Mouse (Mus musculus): ENCODE measurements around the gene Cbx4.

Gene Cbx4

DNA sequence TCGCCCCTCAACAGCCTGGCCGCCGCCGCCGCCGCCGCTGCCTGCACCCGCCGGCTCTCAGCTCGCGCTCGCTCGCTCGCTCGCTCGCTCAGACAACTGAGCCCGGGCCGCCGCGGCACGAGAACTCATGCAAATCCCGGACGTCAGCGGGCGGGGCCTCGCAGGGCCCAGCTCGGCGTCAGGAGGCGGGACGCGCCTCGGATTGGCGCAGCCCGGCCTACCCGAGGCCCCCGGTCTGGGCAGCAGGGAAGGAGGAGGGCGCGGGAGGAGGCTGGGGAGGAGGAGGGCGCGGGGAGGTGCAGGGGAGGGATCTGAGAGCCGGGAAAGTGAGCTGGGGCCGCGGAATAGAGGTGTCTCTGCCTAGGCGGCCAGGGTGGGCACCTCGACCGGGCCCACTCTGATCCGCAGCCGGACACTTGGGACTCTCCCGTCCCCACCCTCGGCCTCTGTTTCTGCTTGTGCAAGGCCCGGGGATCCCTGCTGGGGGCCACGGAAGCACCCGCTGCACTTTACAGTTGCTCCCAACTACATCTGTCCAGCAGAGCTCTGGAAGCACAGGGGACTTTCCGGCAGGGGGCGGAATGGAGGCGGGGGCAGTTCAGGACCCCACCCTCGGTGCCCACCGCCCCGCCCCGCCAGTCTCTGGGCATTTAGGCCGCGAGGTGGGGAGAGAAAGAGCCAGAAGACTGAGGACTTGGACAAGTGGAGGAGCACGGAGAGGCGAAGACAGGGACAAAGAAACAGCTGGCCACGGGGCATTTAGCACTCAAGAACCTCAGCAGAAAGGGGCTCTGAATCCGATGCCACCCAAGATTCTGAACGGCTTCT is at the start of gene Cbx4:
Gene Cbx4, minus strand, starts transcription at position 78 of the 828 bp plus-strand sequence.
- peak; percentile 93 to 94 for DNase-seq

DNA sequence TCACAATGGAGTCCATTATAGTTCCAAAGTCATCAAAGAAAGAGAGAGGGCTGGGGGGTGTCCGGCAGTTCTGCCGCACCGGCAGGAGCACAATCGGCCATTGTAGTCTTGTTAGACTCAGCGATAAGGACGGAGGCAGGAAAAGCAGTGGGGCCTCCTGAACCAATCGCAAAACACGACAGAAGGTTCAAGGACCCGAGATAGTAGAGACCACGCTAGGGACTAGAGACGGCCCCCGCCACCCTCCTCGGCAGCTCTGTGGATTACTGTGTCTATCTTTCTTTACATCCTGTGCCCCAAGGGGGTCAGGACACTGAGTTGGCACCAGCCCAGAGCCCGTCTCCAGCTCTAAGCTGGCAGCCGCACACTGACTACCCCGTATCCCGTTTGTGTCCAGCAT is 48.6 kb upstream of the Cbx4 start:
- DNase-seq, result peak in 1 of 2 experiments; percentile 69

DNA sequence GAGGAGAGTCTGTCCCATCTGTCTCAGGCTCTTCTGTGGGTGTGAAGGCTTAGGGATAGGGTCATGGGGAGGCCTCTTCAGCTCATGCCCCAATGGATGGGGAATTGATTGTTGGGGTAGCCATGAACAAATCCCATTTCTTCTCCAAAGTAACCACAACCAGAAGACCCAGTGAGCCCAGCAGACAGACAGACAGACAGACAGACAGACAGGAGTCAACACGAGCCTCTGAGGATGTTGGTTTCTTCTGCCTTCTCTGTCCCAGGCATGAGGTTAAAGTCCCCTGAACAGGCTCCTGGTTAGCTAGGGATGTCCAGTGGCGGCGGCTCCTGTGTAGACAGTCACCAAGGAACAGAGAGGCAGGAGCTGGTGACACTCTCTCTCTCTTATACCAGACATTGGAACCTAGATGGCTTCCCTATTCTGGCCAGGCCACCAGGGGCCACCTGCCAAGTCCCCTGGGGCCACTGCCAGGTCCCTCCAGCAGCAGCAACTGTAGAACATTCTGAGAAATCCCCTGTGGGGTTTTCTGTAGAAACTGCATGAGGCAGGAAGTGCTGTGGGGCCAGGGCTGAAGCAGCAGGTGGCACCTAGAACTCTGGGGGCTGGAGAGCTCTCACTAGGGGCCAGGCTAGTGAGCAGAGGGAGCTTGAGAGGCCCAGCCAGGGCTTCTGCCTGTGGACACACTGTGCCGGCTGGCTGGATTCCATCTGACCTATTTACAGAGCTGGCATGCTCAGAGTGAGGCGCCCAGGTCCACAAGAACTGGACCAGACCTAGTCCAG is 47.6 kb upstream of the Cbx4 start:
- DNase-seq, result peak; percentile 91 to 92

DNA sequence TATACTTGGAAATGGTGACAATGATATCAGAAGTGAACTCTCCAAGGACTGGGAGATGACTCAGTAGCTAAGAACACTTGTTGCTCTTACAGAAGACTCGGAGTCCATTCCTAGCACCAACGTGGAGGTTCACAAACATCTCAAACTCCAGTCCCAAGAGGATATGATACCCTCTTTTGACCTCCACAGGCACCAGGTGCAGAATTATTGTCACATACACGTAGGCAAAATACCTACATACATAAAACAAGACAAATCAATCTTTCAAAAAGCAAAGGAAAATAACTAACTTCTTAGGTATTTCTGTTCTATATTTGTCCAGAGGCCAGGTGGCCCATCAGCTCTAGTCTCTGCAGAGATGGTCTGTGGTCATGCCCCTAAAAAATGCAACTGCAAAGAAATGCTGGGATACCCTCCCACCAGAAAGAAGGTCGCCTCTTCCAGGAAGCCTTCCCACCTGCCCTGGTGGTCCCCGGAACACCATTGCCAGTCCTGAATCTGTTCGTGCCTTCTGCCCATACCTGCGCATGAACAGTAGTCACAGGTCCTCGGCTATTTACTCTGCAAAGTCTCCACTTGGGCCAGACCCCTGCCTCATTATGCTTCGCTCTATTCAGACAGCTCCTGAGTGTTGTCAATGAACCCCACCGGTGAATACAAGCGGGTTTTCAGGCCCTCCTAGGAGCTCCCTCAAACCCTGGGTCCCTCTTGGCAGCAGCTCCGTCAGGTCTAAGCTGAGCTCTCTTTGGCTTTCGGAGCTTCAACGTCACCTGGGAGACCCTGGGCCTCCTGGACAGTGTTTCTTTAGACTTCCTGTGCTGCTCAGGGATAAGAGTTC is 46.4 kb upstream of the Cbx4 start:
- no peak for DNase-seq

DNA sequence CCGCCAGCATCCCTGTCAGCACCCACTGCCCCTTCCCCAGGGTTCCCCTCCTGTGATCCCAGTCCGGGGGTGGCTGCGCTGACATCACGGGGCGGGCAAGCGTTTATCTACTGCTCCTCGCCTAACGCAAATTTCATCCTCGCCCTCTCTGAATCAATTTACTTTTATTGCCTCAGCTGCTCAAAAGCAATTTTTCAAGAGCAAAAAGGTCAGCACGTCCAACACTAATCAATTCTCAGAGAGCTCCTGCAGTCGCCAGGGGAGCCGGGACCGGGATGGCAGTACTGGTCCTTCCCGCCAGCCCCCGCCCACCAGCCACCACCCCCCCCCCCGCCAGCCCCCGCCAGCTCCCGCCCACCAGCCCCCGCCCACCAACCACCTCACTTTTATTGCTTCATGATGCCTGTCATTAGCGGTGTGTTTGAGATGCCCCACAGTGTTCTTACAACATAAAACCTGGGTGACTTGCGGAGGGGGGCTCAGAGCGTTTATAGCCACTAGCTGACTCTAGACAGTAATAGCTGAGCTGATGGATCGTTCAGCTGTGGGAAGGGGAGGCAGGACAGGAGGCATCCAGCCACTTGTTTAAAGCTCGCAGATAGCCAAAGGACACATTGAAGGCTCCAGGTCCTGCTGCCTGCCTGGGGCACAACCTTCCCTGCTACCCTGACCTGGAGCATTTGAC is 44.2 kb upstream of the Cbx4 start:
- DNase-seq, result no peak

DNA sequence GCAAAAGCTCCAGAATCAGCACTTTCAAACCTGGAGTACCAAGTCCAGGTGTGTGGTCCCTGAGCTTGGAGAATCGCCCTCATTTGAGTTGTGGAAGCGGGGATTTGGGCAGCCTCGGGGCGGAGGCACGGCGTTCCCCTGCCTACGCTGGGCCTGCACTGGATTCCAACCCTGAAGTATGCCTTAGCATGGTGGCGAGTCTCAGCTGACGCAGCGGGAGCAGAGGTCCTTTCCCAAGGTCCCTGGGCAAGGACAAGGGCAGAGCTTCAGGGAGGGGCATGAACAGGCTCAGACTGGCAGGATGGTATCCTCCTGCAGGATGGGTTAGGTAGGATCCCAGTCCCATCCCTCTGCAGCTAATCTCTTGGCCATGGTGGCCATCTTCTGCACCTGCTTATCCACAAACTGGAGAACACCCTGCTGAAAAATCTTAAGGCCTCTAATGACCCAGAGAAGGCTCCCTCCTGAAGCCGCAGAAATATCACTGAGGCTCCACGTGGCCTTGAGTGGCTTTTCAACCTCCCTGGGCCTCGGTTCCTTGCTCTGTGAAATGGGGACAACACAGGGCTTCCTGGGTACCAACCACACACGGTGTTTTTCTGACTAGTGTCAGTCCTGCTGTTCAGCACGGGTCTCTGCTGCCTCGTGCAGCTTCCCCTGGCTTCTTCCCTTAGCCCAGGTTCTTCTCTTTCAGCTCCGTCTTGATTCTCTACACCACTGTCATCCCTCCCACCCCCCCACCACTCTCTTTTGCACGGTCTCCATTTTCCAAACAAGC is 43.4 kb upstream of the Cbx4 start:
- DNase-seq, result no peak

DNA sequence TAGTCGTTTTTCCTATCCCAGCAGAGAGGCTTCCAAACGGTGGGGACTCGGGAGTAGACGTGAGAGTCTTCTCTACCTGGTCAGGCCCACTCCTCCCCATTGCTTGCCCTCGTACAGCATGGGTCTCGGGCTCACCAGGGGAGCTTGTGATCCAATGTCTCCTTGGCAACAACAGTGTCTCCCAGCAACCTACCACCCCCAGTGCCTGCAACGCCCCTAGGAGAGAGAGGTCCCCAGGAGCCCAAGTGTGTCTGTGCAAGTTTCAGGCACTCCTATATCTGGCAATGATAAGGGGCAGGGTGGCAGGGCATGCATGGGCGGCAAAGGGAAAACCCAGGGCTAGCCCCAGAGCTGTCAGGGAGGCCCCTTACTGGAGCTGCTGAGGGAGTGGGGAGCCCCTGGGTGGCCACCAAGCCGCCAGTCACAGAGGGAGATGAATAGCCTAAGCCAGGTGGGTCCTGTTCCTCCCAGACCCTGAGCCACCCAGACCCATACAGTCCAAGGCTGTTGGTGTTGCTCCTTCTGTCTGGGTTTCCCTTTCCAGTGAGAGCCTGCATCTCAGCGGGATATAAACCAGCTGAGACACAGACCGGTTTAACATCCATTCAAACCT is 42.8 kb upstream of the Cbx4 start:
- DNase-seq, result no peak

DNA sequence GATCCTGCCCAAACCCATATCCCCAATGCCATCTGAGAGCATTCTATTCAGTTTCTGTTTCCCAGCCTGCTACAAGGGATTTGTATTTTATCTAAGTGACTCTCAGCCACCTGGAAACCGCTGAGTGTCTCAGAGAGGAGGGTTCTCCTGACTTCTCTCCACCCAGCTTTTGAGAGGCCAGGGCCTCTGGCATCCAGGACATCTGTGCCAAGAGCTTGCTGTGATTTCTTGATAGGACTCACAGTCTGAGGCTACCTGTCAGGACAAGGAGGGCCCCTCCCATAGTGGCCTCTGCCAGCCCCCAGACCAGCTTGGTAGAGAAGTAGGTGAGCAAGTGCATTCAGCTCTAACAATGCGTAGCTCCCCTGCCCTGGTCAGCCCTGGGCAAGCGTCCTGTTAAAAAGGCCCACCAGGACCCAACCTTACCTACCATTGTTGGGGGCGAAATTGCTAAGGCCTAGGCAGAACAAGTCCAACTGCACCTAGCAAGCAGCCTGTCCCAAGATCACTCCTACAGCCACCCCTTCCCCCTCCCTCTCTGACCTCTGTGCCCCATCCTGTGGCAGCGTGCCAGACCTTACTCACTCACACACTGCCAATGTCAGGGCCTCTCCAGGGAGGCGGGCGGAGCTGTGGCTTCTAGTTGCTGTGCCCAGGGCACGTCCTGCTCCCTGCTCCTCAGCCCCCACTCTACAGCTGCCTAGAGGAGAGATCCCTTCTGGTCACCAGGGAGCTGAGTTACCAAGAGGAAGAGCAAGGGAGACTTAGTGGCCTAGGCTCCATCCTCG is 41.9 kb upstream of the Cbx4 start:
- no peak for DNase-seq

DNA sequence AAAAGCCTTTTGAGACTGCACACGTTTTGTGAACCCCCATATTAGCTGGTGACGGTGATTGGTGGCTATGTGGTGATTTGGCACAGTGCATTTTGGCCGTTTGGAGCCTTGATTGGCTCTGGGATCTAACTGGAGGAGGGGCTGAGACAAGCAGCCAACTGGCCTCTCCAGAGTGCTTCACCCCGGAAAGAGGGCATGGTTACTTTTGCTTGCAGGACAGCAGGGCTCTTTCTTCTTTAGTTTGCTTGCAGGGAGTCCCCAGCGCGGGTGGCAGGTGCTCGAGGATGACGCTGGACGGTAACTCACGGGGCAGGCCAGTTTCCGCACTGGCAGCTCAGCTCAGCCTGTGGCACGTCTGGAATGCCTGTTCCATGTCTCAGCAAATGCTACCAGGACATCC is 41.1 kb upstream of the Cbx4 start:
- peak in 1 of 2 experiments; percentile 22 for DNase-seq

DNA sequence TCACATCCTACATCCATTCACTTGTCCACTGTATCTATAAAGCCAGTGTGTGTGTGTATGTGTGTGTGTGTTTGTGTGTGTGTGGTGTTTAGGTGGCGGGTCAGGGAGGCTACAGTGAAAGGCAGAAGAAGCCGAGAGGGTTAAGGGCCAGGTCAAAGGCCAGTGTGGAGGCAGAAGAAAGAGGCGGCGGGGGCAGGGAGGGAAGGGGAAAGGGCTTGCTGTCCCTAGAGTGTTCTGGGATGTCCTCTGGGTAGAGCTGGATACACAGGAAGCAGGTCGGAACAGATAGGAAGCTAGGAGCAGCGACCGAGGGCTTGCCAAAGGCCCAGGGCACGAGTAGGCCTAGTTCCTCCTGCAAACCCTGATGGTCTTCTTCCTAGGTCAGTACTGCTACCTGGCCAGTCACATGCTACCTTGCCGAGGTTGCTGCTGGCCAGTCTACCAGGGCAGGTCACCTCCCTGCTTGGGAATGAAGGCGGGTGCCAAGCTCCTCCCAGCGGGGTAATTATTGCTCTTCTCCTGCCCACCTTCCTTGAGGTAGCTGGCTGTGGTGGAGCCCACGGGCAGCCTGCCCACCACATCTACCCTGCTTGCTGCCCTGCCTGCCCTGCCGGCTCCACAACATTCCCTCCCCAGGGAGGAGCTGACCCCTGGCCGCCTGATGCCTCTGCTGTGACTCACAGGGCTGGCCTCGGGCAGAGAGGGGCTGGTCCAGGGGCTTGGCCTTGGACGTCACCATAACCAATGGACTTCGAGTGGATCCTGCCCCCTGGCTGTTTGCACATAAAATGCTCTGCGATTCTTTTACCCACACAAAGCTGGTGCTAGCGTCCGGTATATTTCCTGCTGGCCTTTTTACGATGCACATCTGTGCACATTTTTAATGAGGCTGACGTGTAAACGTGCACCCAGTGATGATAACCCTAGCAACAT is 40.2 kb upstream of the Cbx4 start:
- peak; percentile 56 to 73 for DNase-seq

DNA sequence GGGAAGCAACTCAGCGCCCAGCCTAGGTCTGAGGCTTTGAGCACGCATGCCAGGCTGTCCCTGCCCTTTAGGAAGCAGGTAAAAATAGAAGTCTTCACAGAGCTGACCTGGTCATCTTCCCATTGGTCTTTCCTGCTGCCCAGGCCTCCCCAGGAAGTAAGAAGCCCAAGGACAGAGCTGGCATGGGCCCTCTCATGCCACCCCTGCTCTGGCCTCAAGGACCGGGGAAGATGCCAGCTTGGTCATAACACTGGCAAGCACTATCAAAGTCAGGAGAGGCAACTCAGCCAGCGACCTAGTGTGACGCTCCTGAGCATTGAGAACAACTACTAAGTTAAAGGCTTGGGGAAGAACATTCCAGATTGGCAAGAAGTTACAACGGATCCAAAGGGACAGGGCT is 38.5 kb upstream of the Cbx4 start:
- no peak for DNase-seq

DNA sequence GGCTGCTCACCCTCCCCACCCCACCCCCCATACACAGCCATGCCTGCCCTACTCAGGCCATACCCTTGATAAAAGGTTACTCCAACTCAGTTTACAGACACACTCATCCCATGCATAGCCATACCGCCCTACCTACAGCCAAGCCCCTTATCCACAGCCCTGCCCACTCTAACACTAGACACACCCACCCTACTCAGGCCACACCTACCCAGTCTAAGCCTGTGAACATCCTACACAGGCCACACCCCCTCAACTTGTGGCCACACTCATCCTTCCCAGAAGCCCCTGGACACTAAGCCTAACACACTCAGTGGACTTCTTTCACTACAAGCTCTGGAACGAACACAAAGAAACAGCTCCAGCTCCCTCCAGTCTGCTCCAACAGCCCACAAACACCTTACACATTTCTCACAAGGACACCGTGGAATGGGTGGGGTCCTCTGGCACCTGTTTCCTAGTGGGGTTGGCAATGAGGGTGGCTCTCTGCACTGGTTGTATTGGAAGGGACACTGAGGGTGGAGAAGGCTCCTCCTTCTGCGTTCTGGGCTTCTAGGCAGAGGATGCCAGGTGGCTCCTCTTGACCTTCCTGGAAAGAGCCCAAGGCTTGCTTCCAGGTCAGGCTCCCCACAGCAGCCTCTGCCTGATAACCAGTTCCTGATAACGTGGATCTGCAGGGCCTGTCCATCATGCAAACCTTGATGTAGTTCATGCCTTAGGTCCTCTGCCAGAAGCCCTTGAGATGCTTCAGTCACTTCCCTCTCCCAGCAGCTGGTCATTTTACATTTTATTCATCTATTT is 37.7 kb upstream of the Cbx4 start:
- DNase-seq, result peak in 1 of 2 experiments; percentile 24

DNA sequence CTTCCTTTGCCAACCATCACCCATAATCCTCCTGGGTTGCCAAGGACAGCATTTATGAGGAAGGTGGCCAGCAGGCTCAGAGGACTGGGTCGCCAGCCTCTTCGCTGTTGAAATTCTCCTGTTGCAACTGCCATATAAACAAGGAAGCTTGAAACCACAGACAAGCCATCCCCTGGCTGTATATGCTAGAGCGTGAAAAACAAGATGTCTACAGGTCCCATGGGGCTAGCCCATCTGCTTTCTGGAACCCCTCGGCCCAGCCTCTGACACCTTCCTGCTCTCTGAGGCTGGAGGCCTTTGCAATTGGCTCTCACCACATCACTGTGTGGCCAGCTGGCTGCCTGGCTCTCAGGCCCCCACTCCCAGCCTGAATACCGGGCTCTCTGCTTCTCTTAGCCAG is 36.4 kb upstream of the Cbx4 start:
- peak; percentile 60 to 69 for DNase-seq

DNA sequence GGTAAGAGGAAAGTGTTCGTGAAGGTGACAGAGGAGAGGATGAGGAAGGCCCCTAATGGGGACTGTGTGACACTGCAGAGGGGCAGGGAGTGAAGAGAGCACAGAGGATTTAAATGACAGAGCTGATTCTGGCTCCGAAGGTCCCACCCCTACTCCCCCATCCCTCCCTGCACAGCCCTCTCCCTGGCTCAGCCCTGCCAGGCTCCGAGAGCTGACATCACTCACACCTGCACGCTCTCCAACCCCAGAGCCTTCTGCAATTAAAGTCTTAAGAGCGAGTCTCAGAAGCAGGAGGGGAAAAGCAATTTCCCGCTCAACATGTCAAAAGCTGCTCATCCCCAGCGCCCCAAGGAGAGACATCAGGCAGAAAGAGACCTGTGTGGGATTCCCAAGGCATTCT is 32.9 kb upstream of the Cbx4 start:
- no peak for DNase-seq

DNA sequence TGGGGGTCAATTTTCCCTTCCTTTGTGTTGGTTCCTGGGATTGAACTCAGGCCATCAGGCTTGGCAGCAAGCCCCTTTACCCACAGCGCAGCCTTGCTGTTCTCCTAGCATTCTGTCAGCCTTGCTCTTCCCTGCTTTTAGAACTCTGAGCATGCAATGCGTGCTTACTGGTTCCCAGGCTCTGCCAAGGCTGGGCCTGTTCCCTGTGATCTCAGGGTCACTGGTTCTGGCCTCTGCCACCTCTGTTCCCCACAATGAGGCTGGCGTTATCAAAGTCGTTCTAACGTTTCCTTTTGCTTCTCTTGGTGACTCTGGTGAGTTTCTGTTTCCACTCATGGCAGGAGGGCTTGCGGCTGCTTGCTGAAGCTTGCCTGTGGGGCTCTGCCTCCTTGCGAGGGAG is 31.9 kb upstream of the Cbx4 start:
- DNase-seq, result peak; percentile 31 to 35

DNA sequence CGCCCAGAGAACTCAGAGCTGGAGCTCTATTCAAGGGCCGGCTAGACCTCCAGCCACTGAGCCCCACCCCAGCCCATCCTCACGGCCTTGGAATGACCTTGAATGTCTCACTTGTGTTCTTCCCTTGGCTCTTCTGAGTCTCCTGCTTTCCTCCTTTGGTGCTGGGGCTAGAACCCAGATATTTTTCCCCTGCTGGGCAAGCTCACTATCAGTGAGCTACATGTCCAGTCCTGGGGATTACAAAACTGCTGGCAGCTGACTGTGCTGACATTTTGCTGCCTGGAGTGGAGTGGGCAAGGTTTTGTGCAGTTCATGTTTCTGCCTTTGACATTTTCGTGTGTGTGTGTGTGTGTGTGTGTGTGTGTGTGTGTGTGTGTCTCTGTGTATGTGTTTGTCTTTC is 31.0 kb upstream of the Cbx4 start:
- DNase-seq, result no peak

DNA sequence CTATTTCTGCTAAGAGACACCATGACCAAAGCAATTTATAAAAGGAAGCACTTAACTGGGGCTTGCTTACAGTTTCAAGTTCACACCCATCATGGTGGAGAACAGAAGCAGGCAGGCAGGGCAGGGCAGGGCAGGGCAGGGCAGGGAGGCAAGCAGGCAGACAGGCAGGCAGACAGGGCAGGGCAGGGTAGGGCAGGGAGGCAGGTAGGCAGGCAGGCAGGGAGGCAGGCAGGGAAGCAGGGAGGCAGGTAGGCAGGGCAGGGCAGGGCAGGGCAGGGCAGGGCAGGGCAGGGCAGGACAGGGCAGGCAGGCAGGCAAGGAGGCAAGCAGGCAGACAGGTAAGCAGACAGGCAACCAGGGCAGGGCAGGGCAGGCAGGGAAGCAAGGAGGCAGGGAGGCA is 26.7 kb upstream of the Cbx4 start:
- DNase-seq, result no peak

DNA sequence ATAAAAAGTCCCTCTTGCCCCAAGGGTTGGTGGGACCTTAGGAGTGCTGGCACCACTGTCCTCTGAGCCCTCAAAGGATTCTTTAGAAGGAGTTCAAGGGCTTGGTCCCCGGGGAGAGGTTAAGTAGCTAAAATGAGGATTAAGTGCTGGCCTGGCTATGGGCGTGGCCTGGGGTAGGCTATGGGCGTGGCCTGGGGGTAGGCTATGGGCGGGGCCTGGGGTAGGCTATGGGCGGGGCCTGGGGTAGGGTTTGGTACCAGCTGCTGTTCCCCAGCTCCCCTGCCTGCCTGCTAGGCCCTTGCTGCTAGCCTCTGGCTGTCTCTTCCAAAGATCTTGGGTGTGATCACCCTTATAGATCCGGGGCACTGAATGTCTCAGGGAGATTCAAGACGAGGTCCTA is 25.3 kb upstream of the Cbx4 start:
- DNase-seq, result no peak
